Mouse (Mus musculus): ENCODE data around the gene Zfyve1.

DNA sequence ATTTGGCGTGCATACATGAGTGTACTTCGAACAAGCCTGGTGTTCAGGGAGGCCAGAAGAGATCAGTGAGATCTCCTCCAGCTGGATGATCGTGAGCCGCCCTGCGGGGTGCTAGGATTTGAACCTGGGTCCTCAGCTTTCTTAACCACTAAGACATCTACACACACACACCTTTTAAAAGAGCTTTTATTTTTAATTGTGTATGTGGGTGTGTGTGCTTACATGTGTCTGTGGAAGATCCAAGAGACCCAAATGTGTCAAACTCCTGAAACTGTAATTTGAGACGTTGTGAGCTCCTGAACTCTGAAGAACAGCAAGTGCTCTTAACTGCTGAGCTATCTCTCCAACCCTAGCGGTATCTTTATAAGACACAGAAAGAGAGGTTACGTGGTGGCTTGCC, 75.9 kb downstream of the Zfyve1 start:
- no peak for TF ChIP-seq GATA1 (IDR thresholded peaks at IDR 0.05; ENCODE audit: borderline replicate concordance, low read length)
- TF ChIP-seq FLI1 (IDR thresholded peaks at IDR 0.05; ENCODE audit: low read length), result no peak
